Mouse (Mus musculus): Measurements from ENCODE around the gene Itgb2l.

Itgb2l gene

GRCm38 (mm10) chr16:96443468-96443867, at the start of gene Itgb2l:
Itgb2l (minus strand) TSS chr16:96443619.
- no peak for DNase-seq

DNA sequence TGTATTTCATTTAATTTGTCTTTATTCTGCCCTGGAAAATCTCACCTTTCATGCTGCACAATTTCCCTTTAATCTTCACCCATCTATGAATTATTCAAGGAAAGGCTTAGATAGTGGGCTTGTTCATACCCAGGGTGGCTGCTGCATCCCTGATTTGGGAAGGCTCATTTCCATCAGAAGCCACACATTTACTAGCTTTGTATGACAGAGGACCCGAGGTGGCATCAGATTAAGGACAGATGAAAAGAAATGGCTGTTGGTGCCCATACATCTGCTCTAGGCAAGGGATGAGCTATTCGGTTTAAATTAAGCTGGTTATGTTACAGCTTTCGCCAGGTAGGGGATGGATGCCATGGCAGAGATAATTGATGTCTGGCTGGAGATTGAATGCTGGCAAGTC, 48.1 kb upstream of the Itgb2l start:
- peak; percentile 45 for DNase-seq

DNA sequence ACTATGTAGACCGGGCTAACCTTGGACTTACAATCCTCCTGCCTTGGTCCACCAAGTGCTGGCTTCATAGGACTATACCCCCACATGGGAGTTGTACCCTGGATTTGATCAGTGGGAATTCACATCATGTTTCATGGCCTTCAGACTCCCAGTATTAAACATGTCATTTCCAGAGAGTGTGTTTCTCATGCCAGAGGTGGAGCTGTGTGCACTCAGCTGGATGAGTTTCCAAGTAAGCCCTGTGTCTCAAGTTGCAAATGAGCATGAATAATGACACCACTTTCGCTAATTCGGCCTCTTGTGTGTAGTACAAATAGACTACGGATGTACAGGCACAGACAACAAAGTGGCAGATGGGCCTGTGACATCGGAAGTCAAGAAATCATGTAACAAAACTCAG, 44.6 kb upstream of the Itgb2l start:
- no peak for DNase-seq

GRCm38 (mm10) chr16:96487007-96487684, 43.7 kb upstream of the Itgb2l start:
- no peak for DNase-seq

- no peak for DNase-seq
Observed at GRCm38 (mm10) chr16:96481791-96482190, 38.4 kb upstream of the Itgb2l start.

DNA sequence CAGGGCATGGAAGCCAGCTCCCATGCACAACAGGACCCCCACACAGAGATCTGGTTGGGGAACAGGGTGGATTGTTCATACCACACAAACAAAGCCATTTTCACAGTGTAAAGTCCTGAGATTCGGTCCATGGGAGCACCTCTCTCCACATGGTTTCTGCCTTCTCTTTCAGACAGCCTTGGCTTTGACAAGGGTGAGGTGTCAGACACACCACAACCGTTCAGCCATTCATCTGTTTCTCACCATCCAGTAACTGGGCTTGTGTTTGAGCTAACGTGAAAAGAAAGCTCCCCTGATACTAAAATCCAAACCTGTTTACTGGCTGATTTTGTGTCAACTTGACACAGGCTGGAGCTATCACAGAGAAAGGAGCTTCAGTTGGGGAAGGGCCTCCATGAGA, 30.8 kb upstream of the Itgb2l start:
- no peak for DNase-seq

GRCm38 (mm10) chr16:96472816-96473215, 29.4 kb upstream of the Itgb2l start:
- no peak for DNase-seq

GRCm38 (mm10) chr16:96472361-96472760, 28.9 kb upstream of the Itgb2l start:
- no peak for DNase-seq

DNA sequence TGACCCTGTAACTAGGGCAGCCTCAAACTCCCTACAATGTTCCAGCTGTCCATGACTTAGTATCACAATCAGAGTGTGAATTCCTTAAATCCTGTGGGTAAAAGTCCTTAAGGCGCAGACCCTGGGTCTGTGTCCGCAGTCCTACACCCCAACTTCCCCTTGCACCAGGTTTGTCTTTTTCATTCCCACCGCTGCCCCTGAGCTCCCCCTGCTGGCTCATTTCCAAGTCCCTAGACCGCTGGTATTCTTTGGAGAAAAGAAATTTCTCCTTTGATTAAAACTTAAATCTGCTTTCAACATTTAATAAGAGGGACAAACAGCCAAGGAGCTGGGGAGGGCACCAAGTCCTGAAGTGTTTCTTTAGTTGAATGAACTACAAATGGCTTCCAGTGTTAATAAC, 26.2 kb upstream of the Itgb2l start:
- DNase-seq = no peak

GRCm38 (mm10) chr16:96468698-96469097, 25.3 kb upstream of the Itgb2l start:
- DNase-seq = peak; percentile 91

GRCm38 (mm10) chr16:96468011-96468410, 24.6 kb upstream of the Itgb2l start:
- no peak for DNase-seq

- peak; percentile 89 for DNase-seq
Observed at GRCm38 (mm10) chr16:96467445-96467844, 24.0 kb upstream of the Itgb2l start, which contains the start of gene Pcp4. Pcp4 (plus strand) TSS chr16:96467606.

DNA sequence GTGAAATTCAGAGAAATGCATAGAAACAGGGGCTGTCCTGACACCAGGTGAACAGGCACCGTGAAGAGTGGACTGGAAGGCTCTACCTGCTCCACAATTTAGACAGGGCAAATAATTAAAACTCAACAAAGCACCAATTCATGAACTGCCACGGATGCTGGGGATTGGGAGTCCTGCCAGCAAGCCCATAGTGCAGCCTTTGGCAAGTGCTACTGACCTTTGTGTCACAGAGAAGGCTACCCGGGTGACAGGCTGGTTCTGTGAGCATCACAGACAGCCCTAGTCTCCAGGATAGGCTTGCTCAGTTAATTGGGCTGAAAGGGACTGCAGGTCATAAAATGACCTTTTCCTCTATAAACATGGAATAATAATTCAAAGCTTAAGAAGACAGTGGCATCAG, 17.4 kb upstream of the Itgb2l start:
- peak; percentile 72 for DNase-seq

DNA sequence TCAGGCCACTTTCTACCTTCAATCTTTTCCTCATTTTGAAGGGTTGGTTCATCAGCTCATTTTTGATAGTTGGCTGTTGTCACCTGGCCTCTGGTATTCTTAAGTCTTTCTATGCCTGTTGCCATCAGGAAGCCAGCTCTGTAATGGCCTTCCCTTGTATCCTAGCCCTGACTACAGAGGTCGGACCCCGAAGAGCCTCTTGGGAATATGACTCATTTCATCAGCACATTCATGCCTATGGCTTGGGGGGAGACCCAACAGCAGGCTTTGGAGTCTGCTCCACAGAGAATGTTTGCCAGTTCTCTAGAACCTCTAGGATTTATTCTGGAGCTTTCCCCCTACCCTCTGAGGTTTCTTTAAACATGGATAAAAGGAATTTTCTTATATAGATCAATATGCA, 15.9 kb upstream of the Itgb2l start:
- DNase-seq = no peak

DNA sequence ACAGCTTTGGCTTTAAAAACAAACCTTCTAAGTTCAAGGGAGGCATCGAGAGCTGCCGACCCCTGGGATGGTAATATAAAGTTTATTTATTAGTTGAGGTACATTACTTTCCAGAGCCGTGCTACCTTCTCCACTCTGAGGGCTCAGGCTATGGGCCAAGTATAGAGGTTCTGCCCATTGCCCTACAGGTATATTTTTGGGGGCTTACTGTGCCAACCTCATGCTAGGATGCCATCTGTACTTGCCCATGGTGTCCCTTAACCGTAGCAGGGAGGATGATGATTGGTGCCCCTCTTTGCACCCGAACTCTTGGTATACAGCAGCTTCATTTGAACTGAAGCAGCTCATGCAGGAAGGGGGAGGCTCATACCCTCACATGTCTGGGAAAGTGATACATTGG, 14.2 kb upstream of the Itgb2l start:
- DNase-seq = no peak

GRCm38 (mm10) chr16:96454086-96454485, 10.7 kb upstream of the Itgb2l start:
- no peak for DNase-seq

- peak; percentile 93 for DNase-seq
Observed at GRCm38 (mm10) chr16:96450871-96451270, 7.5 kb upstream of the Itgb2l start.

- peak; percentile 77 for DNase-seq
Observed at GRCm38 (mm10) chr16:96441826-96442225, 1.6 kb downstream of the Itgb2l start.

GRCm38 (mm10) chr16:96440871-96441270, 2.5 kb downstream of the Itgb2l start:
- DNase-seq = no peak

DNA sequence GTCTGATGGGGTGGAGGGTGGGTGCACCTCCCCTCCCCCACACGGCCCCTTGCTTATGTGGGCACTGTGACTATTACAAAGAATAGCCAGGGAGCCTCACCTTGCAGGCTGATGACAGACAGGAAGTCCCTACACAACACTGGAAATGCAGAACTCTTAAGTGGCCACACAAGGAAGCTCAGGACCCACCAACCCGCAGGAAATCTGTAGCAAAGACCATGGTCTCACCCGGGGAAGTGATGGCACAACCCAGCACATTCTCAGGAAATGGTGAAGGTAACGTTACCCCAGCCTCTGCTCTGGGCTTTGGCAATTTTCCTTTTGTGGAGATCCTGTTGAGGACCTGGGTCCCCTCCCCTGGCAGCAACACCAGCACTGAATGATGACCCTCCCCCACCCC, 3.7 kb downstream of the Itgb2l start:
- no peak for DNase-seq

DNA sequence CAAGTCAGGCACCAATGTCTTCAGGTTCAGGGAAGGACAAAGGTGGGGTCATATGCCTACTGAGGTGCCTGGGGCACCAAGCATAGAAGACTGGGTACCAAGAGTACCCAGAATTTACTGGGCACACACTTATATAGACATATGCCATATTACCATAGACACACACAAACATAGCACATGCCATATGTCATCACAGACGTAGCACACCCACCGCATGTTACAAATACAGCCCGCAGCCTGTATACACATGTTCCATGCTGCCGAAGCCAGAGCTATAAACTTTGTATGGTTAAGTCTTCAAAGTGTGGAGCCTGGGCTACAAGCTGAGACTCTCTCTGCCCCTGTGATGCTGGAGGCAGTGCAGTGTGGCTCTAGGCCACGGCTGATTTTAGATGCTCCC, 4.5 kb downstream of the Itgb2l start:
- DNase-seq = no peak

DNA sequence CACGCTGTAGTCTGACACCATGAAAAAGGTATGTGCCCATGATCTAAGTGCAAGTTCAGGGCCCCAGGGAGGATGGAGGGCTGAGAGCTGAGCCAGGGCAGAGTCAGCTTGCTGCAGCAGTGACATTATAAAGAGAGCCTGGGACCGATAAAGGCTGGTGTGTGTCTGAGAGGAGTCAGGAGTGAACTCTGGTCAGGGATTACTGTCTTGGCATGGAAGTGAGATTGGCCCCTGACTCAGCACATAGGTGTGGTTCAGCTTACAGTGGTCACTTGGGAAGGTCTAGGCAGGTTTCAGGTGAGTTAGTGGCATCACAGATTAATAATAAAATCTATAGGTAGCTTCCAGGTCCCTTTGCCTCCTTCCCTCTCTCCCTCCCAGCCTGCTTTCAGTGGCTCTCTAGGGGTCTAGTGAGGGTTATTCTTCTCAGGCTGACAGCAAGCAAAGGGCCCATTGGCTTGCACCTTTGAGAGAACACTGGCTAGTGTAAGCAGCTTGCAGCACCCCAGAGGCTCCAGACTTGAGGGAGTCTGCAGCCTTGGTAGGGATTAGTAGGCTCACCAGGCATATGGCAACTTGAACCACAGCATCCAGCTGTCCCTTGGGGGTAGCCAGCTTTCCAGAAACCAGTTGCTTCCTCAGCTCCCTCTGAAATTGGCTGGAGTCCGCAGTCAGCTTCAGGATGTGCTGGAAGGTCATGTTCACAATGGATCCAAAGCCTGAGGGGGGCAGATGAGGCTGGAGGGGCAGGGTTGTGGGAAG, 9.2 kb downstream of the Itgb2l start:
- peak; percentile 75 for DNase-seq

DNA sequence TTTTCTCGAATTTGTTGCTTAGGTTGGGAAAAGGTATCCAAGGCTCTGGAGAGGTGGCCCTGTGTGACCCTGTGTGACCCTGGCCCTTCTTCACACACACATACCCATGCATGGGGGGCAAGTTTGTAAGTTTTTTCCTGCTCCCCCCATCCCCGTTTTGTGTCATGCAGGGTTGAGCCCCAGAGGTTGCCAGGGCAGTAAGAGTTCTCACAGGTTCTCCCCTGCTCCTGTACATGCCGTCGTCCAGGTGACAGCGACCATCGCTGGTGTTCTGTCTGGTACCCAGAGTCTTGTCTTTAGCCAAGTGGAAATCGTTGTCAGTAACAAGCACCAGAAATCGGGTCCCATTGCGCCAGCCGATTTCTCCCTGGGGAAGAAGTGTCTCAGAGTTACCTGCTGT, 10.2 kb downstream of the Itgb2l start:
- peak; percentile 80 for DNase-seq

DNA sequence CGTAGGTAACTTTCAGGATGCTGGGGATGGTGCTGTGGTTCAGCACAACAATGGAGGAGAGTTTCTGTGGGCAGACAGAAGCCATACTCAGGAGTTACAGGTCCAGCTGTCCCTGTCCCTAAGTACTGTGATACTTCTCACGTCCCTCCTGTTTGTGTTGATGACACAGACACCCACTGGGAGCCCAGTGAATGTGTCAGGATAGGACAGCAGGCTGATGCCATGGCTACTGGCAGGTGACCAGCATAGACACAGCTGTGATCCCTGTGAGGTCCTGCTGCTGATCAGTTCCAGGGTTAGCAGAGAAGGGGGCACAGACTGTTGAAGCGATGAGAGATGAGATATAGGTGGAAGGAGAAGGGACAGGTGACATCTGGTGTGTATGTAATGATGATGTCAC, 14.4 kb downstream of the Itgb2l start:
- DNase-seq = peak; percentile 85

- DNase-seq = peak; percentile 76
Observed at GRCm38 (mm10) chr16:96426671-96427070, 16.7 kb downstream of the Itgb2l start.

All from heart, adult 11 months (tissue).